Mouse (Mus musculus): ENCODE measurements around the gene Stn1. TPM values are rescaled to one million over a fixed set of nuclear protein-coding genes. Genes with fewer than 3 reads are reported as not detected.

Gene Stn1
- 11.6 TPM for polyA plus RNA-seq (2014; fragmentation: Illumina TruSeq; extraction: RNeasy Lipid Tissue Mini Kit (QIAGEN cat#74804); ENCODE audit: insufficient read depth, low read depth, low replicate concordance)

DNA sequence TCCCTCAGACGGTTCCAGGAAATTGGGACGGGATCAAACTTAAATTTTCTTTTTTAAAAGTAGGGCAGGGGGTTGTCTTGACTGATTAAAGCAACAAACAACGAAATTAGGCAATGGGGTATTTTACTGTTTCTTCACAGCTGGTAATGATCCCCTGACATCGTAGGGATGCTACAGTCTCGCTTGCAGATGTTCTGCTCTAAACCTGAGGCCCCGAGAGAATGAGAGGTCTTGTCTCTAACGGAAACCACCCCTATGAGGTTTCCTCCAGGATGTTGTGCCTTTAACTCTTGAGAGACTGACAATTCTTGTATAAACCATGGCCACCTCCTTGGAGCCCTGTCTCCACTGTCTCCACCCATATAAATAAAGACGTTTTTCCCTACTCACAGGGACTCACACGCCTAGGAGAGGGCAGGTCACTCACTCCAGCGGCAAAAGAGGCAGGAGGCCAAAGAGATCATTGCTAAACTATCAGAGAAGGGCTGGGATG, at the start of gene Stn1:
TSS of gene Stn1 (minus strand) at position 208 of the 493 bp plus-strand sequence.

DNA sequence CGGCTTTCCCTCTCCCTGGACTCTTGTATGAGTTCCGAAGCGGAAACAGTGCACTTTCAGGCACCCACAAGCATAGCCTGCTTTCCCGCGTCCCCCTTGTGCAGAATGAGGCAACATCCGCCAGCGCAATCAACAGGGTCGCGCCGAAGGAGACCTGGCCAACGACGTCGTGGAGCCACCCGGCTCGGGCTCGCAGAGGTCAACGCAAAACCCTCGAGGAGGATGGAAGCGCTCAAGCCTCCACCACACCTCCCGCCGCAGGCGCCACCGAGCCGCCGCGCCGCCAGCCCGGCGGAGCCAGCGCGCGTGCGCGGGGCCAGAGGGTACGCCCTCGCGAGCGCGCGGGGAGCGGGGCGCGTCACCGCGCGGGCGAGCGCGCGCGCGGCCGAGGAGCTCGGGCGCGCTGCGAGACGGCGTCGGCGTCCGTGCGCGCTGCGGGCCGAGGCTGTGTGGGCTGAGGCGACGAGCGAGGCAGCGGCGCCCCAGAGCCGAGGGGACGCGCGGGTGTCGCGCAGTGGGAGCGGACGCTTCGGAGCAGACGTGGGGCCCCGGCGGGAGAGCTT, 42.0 kb upstream of the Stn1 start, which contains the start of gene Slk:
TSS of gene Slk (plus strand) at position 454 of the 563 bp plus-strand sequence.

DNA sequence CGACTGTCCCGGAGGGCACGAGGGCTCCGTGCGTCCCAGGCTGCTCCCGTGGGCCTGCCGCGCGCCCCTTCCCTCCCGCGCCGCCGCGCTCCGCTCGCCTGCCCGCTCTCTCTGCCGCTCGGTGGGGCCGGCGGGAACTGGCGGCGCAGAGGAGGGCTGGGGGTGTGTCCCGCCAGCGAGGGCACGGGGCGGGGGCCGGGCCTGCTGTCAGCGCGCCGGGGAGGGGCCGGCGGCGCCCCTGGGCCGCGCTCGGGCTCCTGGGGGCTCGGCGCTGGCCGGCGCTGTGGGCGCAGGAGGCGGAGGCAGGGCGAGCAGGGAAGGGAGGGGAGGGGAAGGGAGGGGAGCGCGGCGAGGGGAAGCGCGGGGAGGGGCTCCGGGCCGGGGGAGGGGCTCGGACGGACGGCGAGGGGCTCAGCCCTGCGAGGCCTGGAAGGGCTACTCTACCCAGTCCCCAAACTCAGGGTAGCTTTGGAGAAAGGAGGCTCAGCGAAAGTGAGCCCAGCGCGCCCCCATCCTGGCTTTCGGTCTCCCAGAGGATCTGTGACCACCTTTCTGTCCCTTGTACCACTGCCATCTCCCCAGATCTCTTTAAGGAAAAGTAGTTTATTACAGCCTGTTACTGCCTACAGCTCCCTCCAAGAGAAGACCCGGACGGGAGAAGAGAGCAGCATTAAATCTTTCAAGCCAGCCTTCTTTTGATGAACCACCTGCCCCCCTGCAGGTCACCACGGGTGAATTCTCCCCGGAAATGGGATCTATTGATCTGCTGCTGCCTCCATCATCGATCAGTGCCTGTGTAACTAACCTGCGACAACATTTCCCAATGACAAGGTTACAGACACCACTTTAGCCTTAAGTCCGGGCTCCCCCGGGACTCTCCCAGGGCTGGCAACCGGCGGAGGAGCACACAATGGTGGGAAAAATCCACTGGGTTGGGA, 72.7 kb downstream of the Stn1 start, which contains the start of gene Sh3pxd2a:
TSS of gene Sh3pxd2a (minus strand) at position 98 of the 938 bp plus-strand sequence.

Other genes with a start within 250 kb of the Stn1 start
- 13.6 TPM for gene Sh3pxd2a, start 73.1 kb downstream of the Stn1 start, polyA plus RNA-seq (2014; fragmentation: Illumina TruSeq; extraction: RNeasy Lipid Tissue Mini Kit (QIAGEN cat#74804); ENCODE audit: insufficient read depth, low read depth, low replicate concordance)
- 16.4 TPM for gene Slk, start 42.2 kb upstream of the Stn1 start, polyA plus RNA-seq (2014; fragmentation: Illumina TruSeq; extraction: RNeasy Lipid Tissue Mini Kit (QIAGEN cat#74804); ENCODE audit: insufficient read depth, low read depth, low replicate concordance)
- gene Col17a1, start 154.6 kb upstream of the Stn1 start, polyA plus RNA-seq (2014; fragmentation: Illumina TruSeq; extraction: RNeasy Lipid Tissue Mini Kit (QIAGEN cat#74804); ENCODE audit: insufficient read depth, low read depth, low replicate concordance), result 2.3 TPM
- gene Sfr1, start 194.2 kb upstream of the Stn1 start, polyA plus RNA-seq (2014; fragmentation: Illumina TruSeq; extraction: RNeasy Lipid Tissue Mini Kit (QIAGEN cat#74804); ENCODE audit: insufficient read depth, low read depth, low replicate concordance), result 66.5 TPM

Data from lung, adult 10 weeks (tissue).